Mouse (Mus musculus) stomach, embryonic 14.5 days (tissue): Measurements from ENCODE around the gene Musk. TPM values are rescaled to one million over a fixed set of nuclear protein-coding genes. Genes with fewer than 3 reads are reported as not detected.
"Not testable (repeated sequence)": the region's sequence is repeated elsewhere in the genome, so short reads cannot be mapped to it uniquely, and the experiment has no call there.

ENCODE experiments used
- ATAC-seq: fragments of 200-750 bp; cut with Nextera tagmentation; 2 replicates; pipeline ENCODE4 v1.8.0; 2017; ENCODE audit warnings: low read depth, moderate TSS enrichment; ENCODE audit not compliant: insufficient number of reproducible peaks, insufficient read depth, low FRiP score
- H3K27ac ChIP-seq: fragments of 300-500 bp; sonication (generic); 2 replicates; pipeline ENCODE4 v1.5.1; 2014; ENCODE audit warnings: mild to moderate bottlenecking, low read length, moderate library complexity, mixed read lengths
- H3K27me3 ChIP-seq: fragments of 300-500 bp; sonication (generic); 2 replicates; pipeline ENCODE4 v1.6.1; 2014; ENCODE audit warnings: low read length, control low read depth, mixed read lengths; ENCODE audit not compliant: control insufficient read depth, insufficient read depth
- H3K36me3 ChIP-seq: fragments of 300-500 bp; sonication (generic); 2 replicates; pipeline ENCODE4 v1.6.1; 2014; ENCODE audit warnings: mild to moderate bottlenecking, control low read depth, low read length, moderate library complexity, mixed read lengths; ENCODE audit not compliant: control insufficient read depth, insufficient read depth
- H3K4me1 ChIP-seq: fragments of 300-500 bp; sonication (generic); 2 replicates; pipeline ENCODE4 v1.6.1; 2014; ENCODE audit warnings: low read length, control low read depth, mixed read lengths; ENCODE audit not compliant: control insufficient read depth, insufficient read depth
- H3K4me2 ChIP-seq: fragments of 300-500 bp; sonication (generic); replicated peaks from 2 replicates; pipeline ENCODE4 v1.6.1; 2014; ENCODE audit warnings: low read depth, low read length, control low read depth
- H3K4me3 ChIP-seq: fragments of 300-500 bp; sonication (generic); 2 replicates; pipeline ENCODE4 v1.5.1; 2014; ENCODE audit warnings: low read depth, low read length, control low read depth
- H3K9ac ChIP-seq: fragments of 300-500 bp; sonication (generic); replicated peaks from 2 replicates; pipeline ENCODE4 v1.6.1; 2014; ENCODE audit warnings: low read depth, mild to moderate bottlenecking, control low read depth, low read length, moderate library complexity, mixed read lengths
- H3K9me3 ChIP-seq: fragments of 300-500 bp; sonication (generic); 2 replicates; pipeline ENCODE4 v1.6.1; 2016; ENCODE audit warnings: low read depth, low read length, control low read depth; ENCODE audit not compliant: control insufficient read depth
- WGBS: fragments of 180-500 bp; shearing (Covaris S2); extraction: QIAGEN DNeasy Blood & Tissue Kit; methylation state at CpG from one replicate; pipeline ENCODE4 v1.1.7; 2014; 5-methylcytosine and 5-hydroxymethylcytosine counted together
- polyA plus RNA-seq: library from polyadenylated mRNA; unstranded; fragments of >200 nt; fragmentation: Nextera tagmentation; extraction: Ambion mirVana; gene quantifications from 2 replicates; pipeline ENCODE4 v1.2.1, GENCODE M21; 2014

Musk gene
- polyA plus RNA-seq = 0.39 and 0.68 TPM in 2 replicates

GRCm38 (mm10) chr4:58285687-58286086 lies at the start of gene Musk:
Gene Musk, plus strand, starts transcription at chr4:58285960.
- H3K9ac ChIP-seq = no peak within 1 kb of the TSS
- no peak for ATAC-seq
- H3K27ac ChIP-seq = peak within 1 kb of the TSS; percentile 67
- no peak within 1 kb of the TSS for H3K4me3 ChIP-seq
- no peaks in the 10 kb centered on the region for H3K9me3 ChIP-seq
- H3K27me3 ChIP-seq = no peaks in the 10 kb centered on the region
- 73% methylated on average over 11 of the region's 11 CpGs for WGBS
- H3K4me2 ChIP-seq = 0 out of 2 replicates have a peak within 1 kb of the TSS, but pooled peaks have one; percentile 5
- peaks cover 14% of the 10 kb centered on the region for H3K4me1 ChIP-seq
- H3K36me3 ChIP-seq = no peaks in the 10 kb centered on the region

GRCm38 (mm10) chr4:58240416-58240815 lies 45.3 kb upstream of the Musk start:
- no peak overlapping the region for H3K27ac ChIP-seq
- no peaks in the 10 kb centered on the region for H3K36me3 ChIP-seq
- no peak overlapping the region for H3K9ac ChIP-seq
- H3K4me3 ChIP-seq = no peak overlapping the region
- H3K27me3 ChIP-seq = no peaks in the 10 kb centered on the region
- H3K9me3 ChIP-seq = no peaks in the 10 kb centered on the region
- WGBS = 75% methylated on average over 7 of the region's 7 CpGs
- no peak for ATAC-seq
- no peaks in the 10 kb centered on the region for H3K4me1 ChIP-seq
- no peak overlapping the region for H3K4me2 ChIP-seq

- Histone ChIP-seq H3K9ac (no peak overlapping the region), H3K27ac (peak overlapping the region; percentile 70; the same call in 1 of the 2 replicates), H3K36me3 (no peaks in the 10 kb centered on the region), H3K4me3 (no peak overlapping the region), H3K4me1 (peaks cover 4% of the 10 kb centered on the region; the same call in 1 of the 2 replicates), H3K9me3 (no peaks in the 10 kb centered on the region), H3K4me2 (no peak overlapping the region), H3K27me3 (no peaks in the 10 kb centered on the region)
- WGBS = 69% methylated on average over 1 of the region's 1 CpGs
- ATAC-seq = no peak
Observed at GRCm38 (mm10) chr4:58245544-58245943, 40.2 kb upstream of the Musk start.

- H3K36me3 ChIP-seq = no peaks in the 10 kb centered on the region
- H3K9me3 ChIP-seq = no peaks in the 10 kb centered on the region
- H3K9ac ChIP-seq = no peak overlapping the region
- no peak for ATAC-seq
- no peak overlapping the region for H3K27ac ChIP-seq
- no peaks in the 10 kb centered on the region for H3K4me1 ChIP-seq
- H3K4me2 ChIP-seq = no peak overlapping the region
- 85% methylated on average over 3 of the region's 3 CpGs for WGBS
- no peak overlapping the region for H3K4me3 ChIP-seq
- H3K27me3 ChIP-seq = no peaks in the 10 kb centered on the region
Observed at GRCm38 (mm10) chr4:58252381-58252780, 33.4 kb upstream of the Musk start.

- 27% methylated on average over 5 of the region's 5 CpGs for whole genome bisulfite sequencing
- H3K4me1 ChIP-seq = no peaks in the 10 kb centered on the region
- no peak overlapping the region for H3K9ac ChIP-seq
- ATAC-seq = no peak
- H3K4me2 ChIP-seq = no peak overlapping the region
- H3K36me3 ChIP-seq = no peaks in the 10 kb centered on the region
- no peaks in the 10 kb centered on the region for H3K27me3 ChIP-seq
- no peak overlapping the region for H3K27ac ChIP-seq
- H3K9me3 ChIP-seq = no peaks in the 10 kb centered on the region
- H3K4me3 ChIP-seq = no peak overlapping the region
Observed at GRCm38 (mm10) chr4:58253410-58253809, 32.4 kb upstream of the Musk start.

GRCm38 (mm10) chr4:58260767-58261166 lies 25.0 kb upstream of the Musk start:
- H3K4me3 ChIP-seq, H3K27ac ChIP-seq, H3K4me2 ChIP-seq, ATAC-seq, H3K9me3 ChIP-seq, H3K4me1 ChIP-seq, H3K9ac ChIP-seq, H3K27me3 ChIP-seq, H3K36me3 ChIP-seq: not testable (repeated sequence)
- 93% methylated on average over 21 of the region's 21 CpGs for WGBS

GRCm38 (mm10) chr4:58266294-58266693 lies 19.5 kb upstream of the Musk start:
- no peak overlapping the region for H3K4me3 ChIP-seq
- no peak overlapping the region for H3K9ac ChIP-seq
- no peak overlapping the region for H3K4me2 ChIP-seq
- ATAC-seq = no peak
- no peaks in the 10 kb centered on the region for H3K27me3 ChIP-seq
- H3K9me3 ChIP-seq = no peaks in the 10 kb centered on the region
- no peaks in the 10 kb centered on the region for H3K36me3 ChIP-seq
- no peak overlapping the region for H3K27ac ChIP-seq
- peaks cover 9% of the 10 kb centered on the region for H3K4me1 ChIP-seq
- 44% methylated on average over 7 of the region's 7 CpGs for WGBS

- Histone ChIP-seq H3K27me3 (no peaks in the 10 kb centered on the region), H3K4me3 (no peak overlapping the region), H3K4me2 (no peak overlapping the region), H3K4me1 (peaks cover 9% of the 10 kb centered on the region), H3K9me3 (no peaks in the 10 kb centered on the region), H3K27ac (peak overlapping the region; percentile 41; the same call in 1 of the 2 replicates), H3K9ac (no peak overlapping the region), H3K36me3 (no peaks in the 10 kb centered on the region)
- ATAC-seq = no peak
- 33% methylated on average over 4 of the region's 4 CpGs for WGBS
Observed at GRCm38 (mm10) chr4:58268897-58269542, 16.7 kb upstream of the Musk start.

- H3K27ac ChIP-seq = no peak overlapping the region
- 93% methylated on average over 2 of the region's 2 CpGs for WGBS
Observed at GRCm38 (mm10) chr4:58269961-58270360, 15.8 kb upstream of the Musk start.

More at GRCm38 (mm10) chr4:58269961-58270360, 15.8 kb upstream of the Musk start:
- no peaks in the 10 kb centered on the region for H3K9me3 ChIP-seq
- no peak for ATAC-seq
- H3K4me2 ChIP-seq = no peak overlapping the region
- no peaks in the 10 kb centered on the region for H3K27me3 ChIP-seq
- no peak overlapping the region for H3K4me3 ChIP-seq
- H3K4me1 ChIP-seq = peaks cover 9% of the 10 kb centered on the region
- H3K9ac ChIP-seq = no peak overlapping the region
- no peaks in the 10 kb centered on the region for H3K36me3 ChIP-seq
